Mouse (Mus musculus): ENCODE measurements at regions not wholly inside any gene's neighbourhood (a gene's known extent, or its start where the extent isn't known, plus 50 kb on each side); places are given as distances from the start of the nearest gene placed in this dataset.

DNA sequence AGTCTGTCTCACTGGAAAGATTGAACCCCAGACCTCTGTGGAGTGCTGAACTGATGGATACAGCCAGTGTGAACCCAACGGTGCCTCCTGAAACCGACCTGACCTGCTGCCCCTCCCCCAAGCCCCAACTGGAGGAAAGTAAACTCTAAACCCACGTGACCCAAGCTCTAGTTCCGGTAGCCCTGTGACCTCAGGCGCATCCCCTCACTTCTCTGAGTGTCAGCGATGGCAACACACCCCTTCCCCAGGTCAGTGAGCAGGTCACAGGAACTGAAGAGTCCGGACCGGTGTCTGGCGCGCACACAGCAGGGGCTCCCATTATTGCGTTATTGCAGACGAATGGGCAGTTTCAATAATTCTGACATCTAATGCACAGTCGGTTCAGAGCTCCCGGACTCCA, 131.5 kb downstream of the Kif26a start:
- TF ChIP-seq CHD2 (IDR thresholded peaks at IDR 0.05; ENCODE audit: low read depth, low read length), result no peak
- TF ChIP-seq ZC3H11A (IDR thresholded peaks at IDR 0.05; ENCODE audit: borderline replicate concordance, low read depth, low read length), result no peak

Data from ES-E14 (cell line).